Mouse (Mus musculus): ENCODE data around the gene Cdc25a. TPM values are rescaled to one million over a fixed set of nuclear protein-coding genes. Genes with fewer than 3 reads are reported as not detected.
A peak's percentile ranks its signal among the peaks of the same experiment; 100 is the strongest.

Gene Cdc25a
- total RNA-seq (2021), result 11.5 and 12.9 TPM in 2 replicates
- long read RNA-seq, transcript Cdc25a-201 (15 exons, 3,632 nt), result major isoform, 7 of 10 reads
- long read RNA-seq, partial matches to known transcripts, result 0 of 10 reads
- long read RNA-seq, other reads (novel, unspliced or antisense), result 3 of 10 reads

GRCm38 (mm10) chr9:109874797-109875691, at the start of gene Cdc25a:
Gene Cdc25a (plus strand): TSS chr9:109875579.
- peak; percentile 96 for DNase-seq

- DNase-seq, result no peak
Measured at GRCm38 (mm10) chr9:109825739-109826138, 49.6 kb upstream of the Cdc25a start.

- DNase-seq, result no peak
Measured at GRCm38 (mm10) chr9:109826181-109826580, 49.2 kb upstream of the Cdc25a start.

- DNase-seq, result peak; percentile 85
Measured at GRCm38 (mm10) chr9:109832391-109833087, 42.8 kb upstream of the Cdc25a start, which contains the start of gene Nme6. Gene Nme6 (plus strand): TSS chr9:109832749.

DNA sequence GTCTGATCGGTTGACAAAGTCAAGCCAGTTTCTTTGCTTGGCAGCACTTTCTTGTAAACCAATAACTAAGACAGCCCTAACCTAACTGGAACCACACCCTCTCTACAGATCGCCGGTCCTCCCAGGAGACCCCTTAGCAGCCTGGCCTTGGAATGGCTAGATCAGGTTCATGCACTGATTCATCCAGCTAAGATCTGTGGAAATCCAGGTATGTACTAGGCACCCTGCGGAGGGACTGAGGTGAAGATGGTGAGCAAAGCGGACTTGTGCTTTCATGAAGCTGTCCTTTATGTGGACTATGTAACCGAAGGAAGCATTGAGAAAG, 42.3 kb upstream of the Cdc25a start:
- DNase-seq, result no peak

DNA sequence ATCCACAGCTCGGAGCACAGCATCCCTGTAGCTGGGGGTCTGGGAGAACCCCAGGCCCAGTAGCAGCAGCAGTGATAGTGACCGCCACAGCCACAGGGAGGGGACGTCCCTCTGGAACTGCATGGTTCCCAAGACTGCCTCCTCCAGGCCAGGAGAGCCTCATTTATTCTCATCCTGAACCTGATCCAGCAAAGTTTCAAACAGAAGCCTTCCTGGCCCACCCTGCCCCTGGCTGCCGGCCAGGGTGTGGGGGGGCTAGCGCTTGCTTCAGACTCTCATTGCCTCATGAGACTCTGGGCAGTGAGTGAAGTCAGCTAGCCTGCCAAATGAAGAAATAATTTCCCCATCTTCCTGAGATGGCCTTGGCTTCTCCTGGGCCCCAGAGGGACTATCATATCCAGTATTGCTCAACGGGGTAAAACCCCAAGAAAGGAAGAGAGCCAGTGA, 26.0 kb upstream of the Cdc25a start, which contains the start of gene Camp:
Gene Camp, minus strand, starts transcription at position 306 of the 447 bp plus-strand sequence.
- peak; percentile 66 for DNase-seq

DNA sequence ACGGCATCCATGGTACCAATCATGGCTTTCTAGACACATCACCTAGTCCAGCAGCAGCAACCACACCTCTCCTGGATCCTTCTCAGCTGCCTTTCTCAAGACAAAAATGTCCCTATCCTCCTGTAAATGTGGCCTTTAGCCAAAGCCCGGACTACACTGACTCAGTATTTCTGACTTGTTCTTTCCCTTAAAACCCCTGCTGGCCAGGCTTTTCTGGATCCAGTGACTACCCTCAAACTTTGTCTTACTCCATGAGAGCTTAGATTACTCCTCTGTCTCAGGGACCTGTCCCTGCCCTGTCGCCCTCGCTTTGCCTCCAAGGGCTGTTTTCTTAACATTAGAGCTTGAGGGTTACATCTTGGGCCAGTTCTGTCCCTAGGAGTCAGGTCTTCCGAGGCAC, 25.3 kb upstream of the Cdc25a start:
- DNase-seq, result no peak

GRCm38 (mm10) chr9:109854341-109854740, 21.0 kb upstream of the Cdc25a start:
- DNase-seq, result no peak

GRCm38 (mm10) chr9:109855947-109856346, 19.4 kb upstream of the Cdc25a start:
- DNase-seq, result no peak

- DNase-seq, result peak; percentile 88
Measured at GRCm38 (mm10) chr9:109862397-109863044, 12.9 kb upstream of the Cdc25a start.

GRCm38 (mm10) chr9:109863085-109863484, 12.3 kb upstream of the Cdc25a start:
- DNase-seq, result no peak

GRCm38 (mm10) chr9:109866218-109866617, 9.2 kb upstream of the Cdc25a start:
- DNase-seq, result no peak

- DNase-seq, result no peak
Measured at GRCm38 (mm10) chr9:109870983-109871572, 4.3 kb upstream of the Cdc25a start.

- DNase-seq, result peak; percentile 78
Measured at GRCm38 (mm10) chr9:109875695-109876601, 569 bp downstream of the Cdc25a start.

- DNase-seq, result peak; percentile 37
Measured at GRCm38 (mm10) chr9:109876756-109877155, 1.4 kb downstream of the Cdc25a start.

GRCm38 (mm10) chr9:109877666-109878065, 2.3 kb downstream of the Cdc25a start:
- no peak for DNase-seq

DNA sequence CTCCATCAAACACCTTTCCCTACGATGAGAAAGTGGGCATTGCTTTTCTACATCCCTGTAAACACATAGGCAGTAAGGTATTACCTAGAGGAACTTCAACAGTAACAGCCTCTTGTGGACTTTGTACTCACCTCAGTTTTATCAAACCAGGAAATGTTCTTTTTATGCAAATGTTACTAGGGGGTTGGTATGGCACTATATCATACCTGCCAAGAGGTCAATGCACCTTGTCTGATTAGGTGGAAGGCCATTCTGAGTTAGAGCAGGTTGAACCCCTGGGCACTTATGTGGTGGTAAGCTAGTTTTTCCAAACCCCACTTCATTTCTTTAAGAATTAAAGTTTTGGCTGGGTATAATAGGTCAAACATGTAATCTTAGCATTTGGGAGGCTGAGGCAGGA, 3.9 kb downstream of the Cdc25a start:
- no peak for DNase-seq

DNA sequence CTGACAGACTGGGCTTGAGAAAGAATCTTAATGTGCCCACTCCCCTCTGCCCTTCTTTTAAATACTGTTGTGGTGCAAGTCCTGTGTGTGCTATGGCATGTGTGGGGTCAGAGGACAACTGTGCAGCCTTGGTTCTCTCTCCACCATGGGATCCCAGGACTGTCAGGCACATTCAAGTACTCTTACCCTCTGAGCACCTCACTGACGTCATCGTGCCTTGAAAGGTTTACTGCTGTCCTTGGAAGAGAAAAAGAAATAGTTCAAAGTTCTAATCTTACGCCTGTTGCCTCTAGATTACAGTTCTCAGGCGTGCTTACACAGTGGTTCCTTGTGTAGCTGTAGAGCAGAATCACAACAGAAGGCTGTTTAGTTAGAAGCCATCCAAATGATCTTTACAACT, 10.9 kb downstream of the Cdc25a start:
- DNase-seq, result no peak

- no peak for DNase-seq
Measured at GRCm38 (mm10) chr9:109887321-109887720, 11.9 kb downstream of the Cdc25a start.

- DNase-seq, result no peak
Measured at GRCm38 (mm10) chr9:109891501-109891900, 16.1 kb downstream of the Cdc25a start.
